Mouse (Mus musculus) forebrain, embryonic 11.5 days (tissue): ENCODE results near the gene Rspo4. TPM values are rescaled to one million over a fixed set of nuclear protein-coding genes. Genes with fewer than 3 reads are reported as not detected.

Experiments
- ATAC-seq: fragments of 200-750 bp; cut with Nextera tagmentation; replicated peaks from 2 replicates; pipeline ENCODE4 v1.8.0; 2017; ENCODE audit warnings: moderate TSS enrichment; ENCODE audit not compliant: low FRiP score
- DNase-seq: peaks from one replicate; pipeline ENCODE4 v3.0.0-alpha.2; 2017; ENCODE audit warnings: low spot score
- H3K27ac ChIP-seq: fragments of 300-500 bp; sonication (generic); 2 replicates; pipeline ENCODE4 v1.5.1; 2014; ENCODE audit warnings: low read depth, low read length
- H3K27me3 ChIP-seq: fragments of 300-500 bp; sonication (generic); 2 replicates; pipeline ENCODE4 v1.6.1; 2014; ENCODE audit warnings: mild to moderate bottlenecking, low read length, mixed read lengths; ENCODE audit not compliant: control insufficient read depth, insufficient read depth
- H3K36me3 ChIP-seq: fragments of 300-500 bp; sonication (generic); 2 replicates; pipeline ENCODE4 v1.6.1; 2014; ENCODE audit warnings: mild to moderate bottlenecking, low read length, moderate library complexity, mixed read lengths; ENCODE audit not compliant: control insufficient read depth, insufficient read depth
- H3K4me1 ChIP-seq: fragments of 300-500 bp; sonication (generic); replicated peaks from 2 replicates; pipeline ENCODE4 v1.6.1; 2014; ENCODE audit warnings: low read length, mixed read lengths; ENCODE audit not compliant: control insufficient read depth, insufficient read depth
- H3K4me2 ChIP-seq: fragments of 300-500 bp; sonication (generic); 2 replicates; pipeline ENCODE4 v1.6.1; 2014; ENCODE audit warnings: low read depth, mild to moderate bottlenecking, low read length, moderate library complexity, mixed read lengths; ENCODE audit not compliant: severe bottlenecking
- H3K4me3 ChIP-seq: fragments of 300-500 bp; sonication (generic); 2 replicates; pipeline ENCODE4 v1.5.1; 2014; ENCODE audit warnings: low read depth, low read length
- H3K9ac ChIP-seq: fragments of 300-500 bp; sonication (generic); 2 replicates; pipeline ENCODE4 v1.6.1; 2014; ENCODE audit warnings: low read length
- H3K9me3 ChIP-seq: fragments of 300-500 bp; sonication (generic); 2 replicates; pipeline ENCODE4 v1.6.1; 2016; ENCODE audit warnings: low read length, mixed read lengths; ENCODE audit not compliant: control insufficient read depth
- WGBS: fragments of 180-500 bp; shearing (Covaris S2); extraction: QIAGEN DNeasy Blood & Tissue Kit; methylation state at CpG from one replicate; pipeline ENCODE4 v1.1.7; 2014; 5-methylcytosine and 5-hydroxymethylcytosine counted together
- polyA plus RNA-seq: library from polyadenylated mRNA; unstranded; fragments of >200 nt; fragmentation: Nextera tagmentation; extraction: Ambion mirVana; gene quantifications from 2 replicates; pipeline ENCODE4 v1.2.1, GENCODE M21; 2014

The Rspo4 gene
- polyA plus RNA-seq, 1 experiment from 2014 or later: 0.15 TPM

DNA sequence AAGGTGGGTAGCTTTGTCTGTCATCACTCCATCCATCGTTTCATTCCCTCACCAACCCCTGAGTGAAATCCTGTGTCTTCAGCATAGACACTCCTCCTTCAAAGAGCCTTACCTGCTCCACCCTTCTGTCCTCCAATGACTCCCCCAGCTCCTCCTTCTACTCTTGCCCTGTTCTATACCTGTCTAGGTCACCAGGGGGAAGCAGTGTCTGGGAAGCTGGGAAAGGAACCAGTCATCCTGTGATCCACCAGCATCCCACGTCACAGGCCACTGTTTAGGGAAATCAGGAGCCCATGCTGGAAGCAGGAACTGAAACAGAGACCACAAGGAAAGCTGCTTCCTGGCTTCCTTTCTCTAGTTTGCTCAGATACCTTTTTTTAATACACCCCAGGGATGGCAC lies 37.0 kb downstream of the Rspo4 start:
- 69% methylated on average over 2 of the region's 2 CpGs for WGBS
- no peak for DNase-seq
- no peaks in the 10 kb centered on the region for H3K36me3 ChIP-seq

GRCm38 (mm10) chr2:151891031-151891430 lies 48.3 kb downstream of the Rspo4 start:
- Histone ChIP-seq H3K36me3 (no peaks in the 10 kb centered on the region), H3K27me3 (no peaks in the 10 kb centered on the region), H3K4me2 (no peak overlapping the region), H3K4me1 (no peaks in the 10 kb centered on the region; the same call in 1 of the 2 replicates), H3K9me3 (no peaks in the 10 kb centered on the region), H3K27ac (no peak overlapping the region), H3K4me3 (no peak overlapping the region), H3K9ac (no peak overlapping the region)
- ATAC-seq: no peak
- 69% methylated on average over 6 of the region's 6 CpGs for WGBS
- no peak for DNase-seq

More for the DNA sequence above, 37.0 kb downstream of the Rspo4 start:
- Histone ChIP-seq H3K4me3 (no peak overlapping the region), H3K4me2 (no peak overlapping the region), H3K27me3 (no peaks in the 10 kb centered on the region), H3K9ac (no peak overlapping the region), H3K9me3 (no peaks in the 10 kb centered on the region), H3K27ac (no peak overlapping the region), H3K4me1 (no peaks in the 10 kb centered on the region)
- ATAC-seq: no peak

DNA sequence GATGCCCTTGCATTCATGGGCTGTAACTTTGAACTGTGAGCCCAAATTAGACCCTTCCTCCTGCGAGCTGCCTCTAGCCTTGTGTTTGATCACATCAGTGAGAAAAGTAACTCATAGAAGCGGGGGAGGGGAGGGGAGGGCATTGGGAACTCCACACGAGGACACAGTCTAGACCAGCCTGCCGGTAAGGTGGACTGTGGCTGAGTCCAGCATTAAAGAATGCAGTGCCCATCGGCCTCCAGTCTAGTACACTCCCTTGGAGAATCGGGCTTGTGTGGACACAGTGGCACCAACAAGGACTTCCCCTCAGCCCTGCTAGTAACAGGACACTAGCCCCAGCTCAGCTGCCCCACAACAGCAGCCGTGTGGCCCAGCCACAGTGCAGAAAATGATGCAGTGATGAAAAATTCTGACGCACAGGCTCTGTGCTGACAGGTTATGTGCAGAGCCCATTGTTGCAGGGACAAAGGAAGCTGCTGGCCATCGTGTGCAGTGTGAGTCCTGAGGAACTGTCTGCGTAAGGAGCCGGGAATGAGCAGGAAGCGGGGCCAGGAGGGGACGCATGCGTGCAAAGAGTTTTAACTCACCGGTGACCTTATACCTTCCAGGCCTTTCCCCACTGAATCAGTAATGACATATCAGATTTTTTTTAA lies 50.5 kb downstream of the Rspo4 start:
- no peaks in the 10 kb centered on the region for H3K9me3 ChIP-seq
- no peak overlapping the region for H3K9ac ChIP-seq
- H3K4me3 ChIP-seq: no peak overlapping the region
- H3K27me3 ChIP-seq: no peaks in the 10 kb centered on the region
- H3K4me2 ChIP-seq: no peak overlapping the region
- no peak for DNase-seq
- 51% methylated on average over 15 of the region's 15 CpGs for WGBS
- no peak overlapping the region for H3K27ac ChIP-seq
- no peaks in the 10 kb centered on the region for H3K36me3 ChIP-seq
- ATAC-seq: peak; percentile 33; the same call in 1 of the 2 replicates
- H3K4me1 ChIP-seq: no peaks in the 10 kb centered on the region; the same call in 1 of the 2 replicates

DNA sequence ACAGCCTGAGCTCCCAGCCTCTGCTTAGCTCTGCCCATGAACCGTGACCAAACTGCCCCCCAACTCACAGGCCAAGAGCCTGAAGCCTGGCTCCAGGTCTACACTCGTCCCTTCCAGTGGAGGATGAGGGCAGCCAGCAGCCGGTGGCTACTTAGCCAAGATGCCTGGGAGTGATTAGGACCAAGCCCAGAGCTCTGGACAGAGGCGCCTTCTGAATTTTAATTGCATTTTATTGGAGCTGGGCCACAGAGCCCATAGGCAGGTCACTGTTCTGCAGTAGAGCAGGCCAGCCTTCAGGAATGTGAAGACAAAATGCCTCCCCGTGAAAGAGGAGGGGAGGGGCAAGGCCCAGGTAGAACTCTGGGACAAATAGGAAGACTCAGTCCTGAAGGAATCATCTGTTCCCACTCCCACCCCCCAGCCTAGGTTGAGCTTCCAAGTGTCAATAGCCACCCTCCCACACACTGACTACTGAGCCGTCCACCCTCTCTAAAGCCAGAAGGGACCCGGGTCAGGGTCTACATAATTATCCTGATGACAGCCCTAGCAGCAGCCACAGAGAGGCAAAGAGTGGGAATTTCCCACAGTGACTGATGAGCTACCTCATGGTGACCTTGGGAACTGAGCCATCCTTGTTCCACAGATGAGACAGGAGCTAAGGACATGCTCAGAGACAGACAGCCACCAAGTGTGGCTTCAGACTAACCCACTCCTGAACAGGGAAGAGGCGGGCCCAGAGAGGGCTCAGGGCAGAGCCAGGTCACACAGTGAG lies 51.7 kb downstream of the Rspo4 start:
- Histone ChIP-seq H3K36me3 (no peaks in the 10 kb centered on the region), H3K27me3 (no peaks in the 10 kb centered on the region), H3K4me1 (no peaks in the 10 kb centered on the region; the same call in 1 of the 2 replicates), H3K9me3 (no peaks in the 10 kb centered on the region), H3K9ac (no peak overlapping the region), H3K27ac (no peak overlapping the region), H3K4me3 (no peak overlapping the region), H3K4me2 (no peak overlapping the region)
- no peak for DNase-seq
- 83% methylated on average over 8 of the region's 8 CpGs for WGBS
- ATAC-seq: no peak

DNA sequence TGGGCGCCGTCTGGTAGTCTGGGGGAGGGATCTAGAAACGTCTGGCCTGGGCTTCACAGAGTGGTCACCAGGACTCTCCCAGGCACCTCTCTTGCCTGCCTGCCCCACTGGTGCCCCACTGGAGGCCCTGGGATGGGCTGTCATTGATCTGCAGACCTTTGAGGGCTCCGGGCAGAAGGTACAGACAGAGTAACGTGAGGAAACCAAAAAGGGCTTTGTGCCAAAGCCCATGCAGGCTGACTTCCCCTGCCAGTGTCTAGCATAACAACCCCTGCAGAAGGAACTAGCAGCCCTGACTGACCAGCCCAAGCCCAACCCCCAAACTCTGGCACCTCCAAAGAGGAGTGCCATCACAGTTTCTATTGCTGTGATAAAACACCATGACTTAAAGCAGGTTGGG lies 53.2 kb downstream of the Rspo4 start:
- Histone ChIP-seq H3K36me3 (no peaks in the 10 kb centered on the region), H3K4me3 (no peak overlapping the region), H3K4me2 (no peak overlapping the region), H3K9me3 (no peaks in the 10 kb centered on the region), H3K4me1 (no peaks in the 10 kb centered on the region; the same call in 1 of the 2 replicates), H3K27me3 (no peaks in the 10 kb centered on the region), H3K9ac (no peak overlapping the region), H3K27ac (no peak overlapping the region)
- ATAC-seq: no peak
- DNase-seq: no peak
- 86% methylated on average over 5 of the region's 5 CpGs for WGBS

- DNase-seq (no peak), ATAC-seq (no peak)
- H3K27me3 ChIP-seq: no peaks in the 10 kb centered on the region
- no peaks in the 10 kb centered on the region for H3K9me3 ChIP-seq
- no peak overlapping the region for H3K4me3 ChIP-seq
- 92% methylated on average over 1 of the region's 1 CpGs for WGBS
- no peaks in the 10 kb centered on the region; the same call in 1 of the 2 replicates for H3K4me1 ChIP-seq
- no peak overlapping the region for H3K27ac ChIP-seq
- H3K4me2 ChIP-seq: no peak overlapping the region
- H3K36me3 ChIP-seq: no peaks in the 10 kb centered on the region
- no peak overlapping the region for H3K9ac ChIP-seq
Measured at GRCm38 (mm10) chr2:151898106-151898505, 55.4 kb downstream of the Rspo4 start.

- 82% methylated on average over 4 of the region's 4 CpGs for WGBS
- no peak for ATAC-seq
- Histone ChIP-seq H3K4me2 (no peak overlapping the region), H3K27me3 (no peaks in the 10 kb centered on the region), H3K4me3 (no peak overlapping the region), H3K4me1 (no peaks in the 10 kb centered on the region), H3K9me3 (no peaks in the 10 kb centered on the region), H3K36me3 (no peaks in the 10 kb centered on the region), H3K9ac (no peak overlapping the region), H3K27ac (no peak overlapping the region)
- DNase-seq: no peak
Measured at GRCm38 (mm10) chr2:151900845-151901244, 58.1 kb downstream of the Rspo4 start.

DNA sequence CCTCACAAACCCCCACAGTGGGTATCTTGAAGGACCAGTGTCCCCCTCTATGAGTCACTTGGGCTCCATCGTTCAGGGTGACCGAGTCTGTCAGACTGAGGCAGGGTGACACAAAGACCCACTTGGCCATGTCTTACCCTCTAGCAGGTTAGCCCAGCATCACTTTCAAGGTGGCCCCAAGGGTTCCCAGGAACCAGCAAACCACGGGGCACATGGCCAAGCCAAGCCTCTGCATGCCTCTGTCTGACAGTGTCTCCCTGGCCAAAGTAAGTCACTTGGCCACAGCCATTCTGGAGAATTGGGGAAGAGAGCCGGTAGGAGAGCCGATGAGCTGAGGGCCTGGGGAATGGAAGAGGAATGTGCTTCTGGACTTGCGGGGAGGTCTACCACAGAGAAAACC lies 60.5 kb downstream of the Rspo4 start:
- Histone ChIP-seq H3K4me3 (no peak overlapping the region), H3K9me3 (no peaks in the 10 kb centered on the region)
- 87% methylated on average over 6 of the region's 6 CpGs for WGBS

More for the DNA sequence above, 60.5 kb downstream of the Rspo4 start:
- no peaks in the 10 kb centered on the region for H3K27me3 ChIP-seq
- ATAC-seq (no peak), DNase-seq (no peak)
- H3K4me2 ChIP-seq: no peak overlapping the region
- no peak overlapping the region for H3K9ac ChIP-seq
- H3K4me1 ChIP-seq: no peaks in the 10 kb centered on the region
- no peaks in the 10 kb centered on the region for H3K36me3 ChIP-seq
- H3K27ac ChIP-seq: no peak overlapping the region
